Mouse (Mus musculus): ENCODE data around the gene Lsm4. TPM values are rescaled to one million over a fixed set of nuclear protein-coding genes. Genes with fewer than 3 reads are reported as not detected.

The Lsm4 gene
- total RNA-seq, 2 experiments from 2014 or later: 85.2 to 93.7 TPM

DNA sequence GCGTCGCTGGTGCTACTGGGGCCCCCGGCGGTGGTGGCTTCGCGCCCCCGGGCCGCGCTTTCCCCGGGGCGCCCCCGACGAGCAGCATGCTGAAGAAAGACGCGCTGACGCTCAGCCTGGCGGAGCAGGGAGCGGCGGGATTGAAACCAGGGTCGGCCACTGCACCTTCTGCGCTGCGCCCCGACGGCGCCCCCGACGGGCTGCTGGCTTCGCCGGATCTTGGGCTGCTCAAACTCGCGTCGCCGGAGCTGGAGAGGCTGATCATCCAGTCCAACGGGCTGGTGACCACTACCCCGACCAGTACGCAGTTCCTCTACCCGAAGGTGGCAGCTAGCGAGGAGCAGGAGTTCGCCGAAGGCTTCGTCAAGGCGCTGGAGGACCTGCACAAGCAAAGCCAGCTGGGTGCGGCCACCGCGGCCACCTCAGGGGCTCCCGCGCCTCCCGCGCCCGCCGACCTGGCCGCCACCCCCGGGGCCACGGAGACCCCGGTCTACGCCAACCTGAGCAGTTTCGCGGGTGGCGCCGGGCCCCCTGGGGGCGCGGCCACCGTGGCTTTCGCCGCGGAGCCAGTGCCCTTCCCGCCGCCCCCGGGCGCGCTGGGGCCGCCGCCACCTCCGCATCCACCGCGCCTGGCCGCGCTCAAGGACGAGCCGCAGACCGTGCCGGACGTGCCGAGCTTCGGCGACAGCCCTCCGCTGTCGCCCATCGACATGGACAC, 26.2 kb downstream of the Lsm4 start:
- no peak for DNase-seq
- intact Hi-C loops (cut with DNase I): no loop called here

DNA sequence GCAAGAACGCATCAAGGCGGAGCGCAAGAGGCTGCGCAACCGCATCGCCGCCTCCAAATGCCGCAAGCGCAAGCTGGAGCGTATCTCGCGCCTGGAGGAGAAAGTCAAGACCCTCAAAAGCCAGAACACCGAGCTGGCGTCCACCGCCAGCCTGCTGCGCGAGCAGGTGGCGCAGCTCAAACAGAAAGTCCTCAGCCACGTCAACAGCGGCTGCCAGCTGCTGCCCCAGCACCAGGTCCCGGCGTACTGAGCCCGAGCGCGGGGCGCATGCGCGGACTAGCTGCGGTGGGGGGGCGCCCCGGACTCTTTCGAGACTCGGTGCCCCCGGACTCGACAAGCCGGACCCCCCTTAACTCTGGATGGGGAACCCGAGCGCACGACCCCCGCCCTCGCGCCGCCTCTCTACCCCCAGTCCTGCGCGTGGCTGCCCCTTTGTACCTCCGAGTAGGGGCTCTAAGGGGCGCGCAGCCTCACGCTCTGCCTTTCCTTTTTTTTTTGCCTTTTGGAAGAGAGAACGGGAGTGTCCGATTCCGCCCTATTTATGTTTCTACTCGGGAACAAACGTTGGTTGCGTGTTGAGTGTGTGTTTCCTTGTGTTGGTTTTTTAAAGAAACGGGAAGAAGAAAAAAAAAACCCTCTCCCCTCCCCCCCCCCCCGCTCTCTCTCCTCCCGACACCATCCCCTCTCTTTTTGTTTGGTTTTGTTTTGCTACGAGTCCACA, 26.9 kb downstream of the Lsm4 start:
- intact Hi-C loops (cut with DNase I): no loop called here
- DNase-seq: peak; percentile 91

DNA sequence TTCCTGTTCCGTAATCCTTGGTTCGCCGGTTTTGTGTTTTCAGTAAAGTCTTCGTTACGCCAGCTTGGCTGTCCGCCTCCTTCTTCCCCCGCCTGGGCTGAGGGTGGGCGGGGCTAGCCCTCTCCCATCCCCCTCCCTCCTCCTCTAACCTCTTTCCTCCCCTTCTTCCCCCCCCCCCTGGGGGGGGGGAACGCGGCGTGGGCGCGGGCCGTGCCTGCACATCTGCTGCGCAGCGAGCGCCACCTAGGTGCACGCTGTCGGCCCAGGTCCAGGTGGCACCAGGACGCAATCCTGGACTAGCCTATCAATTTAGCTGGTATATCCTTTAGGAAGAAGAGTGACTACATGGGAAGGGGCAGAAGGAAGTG, 27.5 kb downstream of the Lsm4 start:
- DNase-seq: peak; percentile 92
- intact Hi-C loops (cut with DNase I): no loop called here

DNA sequence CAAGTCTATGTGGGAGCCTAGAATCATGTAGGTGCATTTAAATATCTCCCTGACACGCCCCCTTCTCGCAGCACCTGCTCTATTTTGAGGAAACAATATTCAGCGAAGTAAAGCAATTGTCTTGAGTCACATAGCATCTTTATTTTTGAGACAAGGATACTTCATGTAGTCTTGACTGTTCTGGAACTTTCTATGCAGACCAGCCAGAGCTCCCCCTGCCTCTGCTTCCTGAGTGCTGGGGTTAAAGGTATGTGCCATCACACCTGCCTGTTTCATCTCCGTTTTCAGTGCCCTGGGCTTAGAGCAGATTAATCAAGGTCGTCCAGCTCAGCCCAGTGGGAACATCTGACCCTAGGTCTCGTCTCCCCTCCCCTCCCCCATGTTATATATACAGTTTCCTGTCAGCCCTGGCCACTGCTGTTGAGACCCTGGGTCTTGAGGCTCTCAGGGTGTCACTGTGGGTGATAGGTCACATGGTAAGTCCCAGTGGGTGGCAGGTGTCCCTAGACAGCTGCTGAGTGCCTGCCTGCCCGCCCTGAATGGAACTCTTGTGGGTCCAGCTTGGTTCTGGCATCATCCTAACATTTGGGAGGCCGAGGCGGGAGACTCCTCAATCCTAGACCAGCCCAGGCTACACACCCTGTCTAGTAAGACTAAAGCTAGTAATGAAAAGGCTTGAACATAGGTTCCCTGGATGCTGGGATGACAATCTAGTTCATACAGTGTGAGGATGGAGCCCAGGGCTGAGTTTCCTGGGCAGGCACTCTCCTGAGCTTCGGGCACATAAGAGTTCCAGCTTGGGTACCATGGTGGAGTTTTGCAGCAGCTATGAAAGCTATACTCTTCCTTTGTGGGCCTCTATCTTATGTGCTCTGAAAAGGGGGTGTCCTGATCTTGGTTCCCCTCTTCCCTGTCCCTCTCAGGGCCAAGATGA, 28.3 kb downstream of the Lsm4 start:
- intact Hi-C loops (cut with DNase I): no loop called here
- no peak for DNase-seq

DNA sequence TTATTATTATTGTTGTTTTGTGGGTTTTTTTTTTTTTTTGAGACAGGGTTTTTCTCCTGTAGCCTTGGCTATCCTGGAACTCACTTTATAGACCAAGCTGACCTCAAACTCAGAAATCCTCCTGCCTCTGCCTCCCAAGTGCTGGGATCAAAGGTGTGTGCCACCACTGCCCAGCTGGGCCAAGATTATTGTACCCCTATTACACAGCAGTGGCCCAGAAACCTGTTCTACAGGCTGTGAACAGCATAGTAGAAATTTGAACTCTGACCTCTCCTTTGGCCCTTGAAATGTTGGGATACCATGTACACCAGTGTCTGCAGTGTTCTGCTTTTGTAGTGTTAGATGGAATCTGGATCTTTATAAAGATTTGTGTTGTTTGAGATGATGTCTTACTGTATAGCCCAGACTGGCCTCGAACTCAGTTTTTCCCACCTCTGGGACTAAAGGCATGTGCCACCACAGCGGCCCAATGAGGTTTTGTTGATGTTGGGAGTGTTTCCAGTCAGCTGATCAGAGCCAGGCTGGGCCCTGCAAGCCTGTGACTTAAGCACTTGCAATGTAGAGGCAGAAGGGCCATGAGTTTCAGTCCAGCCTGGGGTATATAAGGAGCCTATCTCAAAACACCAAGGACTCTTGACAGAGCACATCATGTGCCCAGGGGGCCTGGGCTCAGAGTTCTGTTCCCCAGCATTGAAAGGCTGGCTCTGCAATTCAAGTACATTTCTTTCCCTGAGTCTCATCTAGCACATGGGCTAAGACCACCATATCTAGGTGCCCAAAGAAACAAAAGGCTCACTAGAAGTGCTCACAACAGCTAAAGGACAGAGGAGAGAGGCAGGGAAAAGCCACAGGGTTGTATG, 29.2 kb downstream of the Lsm4 start:
- intact Hi-C loops (cut with DNase I): no loop called here
- DNase-seq: no peak

DNA sequence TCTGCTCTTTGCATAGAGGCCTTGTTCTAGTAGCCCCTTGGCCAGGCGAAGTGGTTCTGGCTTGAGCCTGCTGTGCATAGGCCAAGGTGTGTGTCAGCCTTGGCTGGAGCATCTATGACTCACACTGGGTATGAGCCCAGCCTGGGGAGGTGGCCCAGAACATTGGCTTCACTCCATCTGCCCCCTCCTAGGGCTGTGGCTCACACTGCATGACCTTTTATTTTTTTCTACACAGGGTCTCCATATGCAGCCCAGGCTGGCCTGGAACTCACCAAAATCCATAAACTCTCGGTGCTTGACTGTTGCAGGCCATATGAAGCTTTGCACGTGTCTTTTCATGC, 29.8 kb downstream of the Lsm4 start:
- peak; percentile 50 for DNase-seq

DNA sequence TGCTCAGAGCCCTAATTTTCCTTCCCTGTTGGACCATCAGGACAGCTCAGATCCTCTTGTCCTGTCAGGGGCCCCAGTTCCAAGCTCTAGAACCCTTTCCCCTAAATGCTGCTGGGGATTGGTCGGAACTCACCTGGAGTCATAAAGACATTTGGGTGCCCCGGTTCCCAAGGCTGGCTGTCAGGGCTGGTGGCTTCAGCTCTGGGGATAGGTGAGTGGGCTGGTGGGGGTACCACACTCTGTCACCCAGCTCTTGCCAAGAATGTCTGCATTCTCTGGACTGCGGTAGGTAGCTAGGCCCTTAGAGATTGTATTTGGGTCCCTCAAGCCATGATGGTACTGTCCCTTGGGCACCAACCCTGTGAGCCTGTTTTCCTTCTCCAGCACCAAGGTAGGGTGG, 30.2 kb downstream of the Lsm4 start, which contains the start of gene Iqcn:
TSS of gene Iqcn (plus strand) at position 171 of the 400 bp plus-strand sequence.
- no peak for DNase-seq
- intact Hi-C loops (cut with DNase I): no loop called here

More for the DNA sequence above, 29.8 kb downstream of the Lsm4 start:
- intact Hi-C loops (cut with DNase I): no loop called here

DNA sequence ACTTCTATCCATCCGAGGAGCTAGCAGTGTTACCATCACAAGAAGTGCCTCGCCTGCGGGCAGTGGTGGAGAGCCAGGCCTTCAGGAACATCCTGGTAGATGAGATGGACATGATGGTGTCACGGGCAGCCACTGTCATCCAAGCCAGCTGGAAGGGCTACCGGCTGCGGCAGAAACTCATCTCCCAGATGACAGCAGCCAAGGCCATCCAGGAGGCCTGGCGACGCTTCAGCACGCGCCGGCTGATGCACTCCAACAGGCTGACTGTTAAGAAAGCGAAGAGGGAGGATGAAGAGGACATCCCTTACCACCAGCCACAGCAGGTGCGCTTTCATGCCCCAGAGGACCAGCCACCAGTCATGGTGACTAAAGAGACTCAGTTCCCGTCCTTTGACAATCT, 35.2 kb downstream of the Lsm4 start:
- no peak for DNase-seq
- intact Hi-C loops (cut with DNase I): no loop called here

DNA sequence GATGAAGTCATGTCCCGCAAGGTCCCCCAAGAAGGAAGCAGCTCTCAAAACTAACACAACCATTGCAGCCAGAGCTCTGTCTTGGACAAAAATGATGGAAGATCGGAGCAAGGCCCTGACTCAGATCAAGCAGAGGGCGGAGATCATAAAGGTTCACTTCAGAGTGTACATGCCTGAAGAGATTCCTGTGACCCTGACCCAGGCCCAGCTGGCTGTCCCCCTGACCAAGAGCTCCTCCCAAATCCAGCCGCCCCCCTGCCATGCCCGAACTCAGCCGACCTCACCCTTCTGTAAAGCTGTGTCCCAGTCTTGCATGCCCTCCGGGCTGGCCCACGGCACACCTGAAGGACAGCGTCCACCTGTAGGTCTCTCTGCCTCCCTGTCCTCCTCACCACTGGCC, 36.7 kb downstream of the Lsm4 start:
- intact Hi-C loops (cut with DNase I): no loop called here
- DNase-seq: no peak

DNA sequence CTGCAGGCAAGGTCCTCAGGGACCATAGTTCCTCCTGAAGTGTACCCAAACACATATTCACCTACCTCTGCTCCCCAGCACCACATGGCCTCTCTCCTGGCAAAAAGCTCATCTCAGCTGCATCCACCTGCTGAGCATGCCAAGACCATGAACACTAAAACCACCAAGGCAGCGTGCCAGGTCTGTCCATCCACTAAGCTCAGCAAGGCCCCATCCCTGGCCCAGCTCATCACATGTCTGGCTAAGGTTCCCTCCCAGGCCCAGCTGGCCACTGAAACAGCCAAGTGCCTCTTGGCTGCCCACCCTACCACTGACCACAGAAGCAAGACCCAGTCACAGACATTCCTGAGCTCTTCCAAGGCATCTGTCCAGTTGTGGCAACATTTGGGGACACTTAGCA, 37.2 kb downstream of the Lsm4 start:
- DNase-seq: peak; percentile 72
- intact Hi-C loops (cut with DNase I): no loop called here

DNA sequence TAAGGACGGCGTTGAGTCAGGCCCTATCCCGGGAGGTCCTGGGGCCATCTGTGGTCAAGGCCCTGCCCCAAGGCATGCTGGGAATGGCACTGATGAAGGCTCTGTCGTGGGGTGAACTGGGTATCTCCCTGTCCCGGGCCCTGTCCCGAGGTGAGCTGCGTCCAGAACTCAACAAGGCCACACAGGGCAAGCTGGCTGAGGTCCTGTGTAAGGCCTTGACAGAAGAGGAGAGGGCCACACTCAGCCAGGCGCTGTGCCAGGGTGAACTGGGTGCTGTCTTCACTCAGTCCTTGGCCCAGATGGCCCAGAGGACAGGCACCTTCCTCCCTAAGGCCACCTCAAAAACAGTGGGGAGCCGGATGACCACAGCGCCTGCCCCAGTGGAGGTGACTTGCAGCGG, 38.0 kb downstream of the Lsm4 start:
- no peak for DNase-seq
- intact Hi-C loops (cut with DNase I): no loop called here

DNA sequence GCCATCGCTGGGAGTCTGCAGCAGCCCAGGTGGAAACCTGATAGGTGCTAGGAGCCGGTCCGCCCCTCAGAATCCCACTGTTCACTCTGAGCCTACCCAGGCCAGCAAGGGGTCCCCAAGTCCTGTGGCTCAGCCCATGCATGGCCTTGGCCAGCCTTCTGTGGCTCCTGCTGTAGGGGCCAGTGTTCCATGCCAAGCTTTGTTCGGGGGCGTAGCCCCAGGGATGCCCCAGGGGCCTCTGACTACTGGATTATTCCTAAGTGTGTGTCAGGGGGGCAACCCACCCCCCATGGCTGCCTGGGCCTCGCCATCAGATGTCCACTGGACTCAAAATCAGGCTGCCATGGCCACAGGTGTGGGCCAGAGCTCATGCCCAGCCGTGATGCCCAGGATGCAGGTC, 40.9 kb downstream of the Lsm4 start:
- DNase-seq: no peak
- intact Hi-C loops (cut with DNase I): no loop called here

DNA sequence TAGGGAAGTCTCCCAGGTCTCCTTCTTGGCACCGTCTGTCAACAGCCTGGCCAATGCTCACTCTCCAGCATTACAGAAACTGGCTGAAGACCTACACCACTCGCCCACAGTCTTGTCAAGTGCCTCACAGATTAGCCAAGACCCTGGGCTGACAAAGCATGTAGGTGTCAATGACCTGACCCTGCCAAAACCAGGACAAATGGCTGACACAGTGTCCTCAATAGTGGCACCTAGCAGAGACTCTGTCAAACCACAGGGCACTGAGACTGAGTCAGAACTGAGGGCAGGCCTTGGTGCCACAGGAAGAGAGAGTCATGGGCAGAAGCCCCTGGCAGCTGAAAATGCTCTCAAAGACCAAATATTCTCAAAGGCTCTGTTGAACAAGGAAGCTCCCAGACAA, 42.0 kb downstream of the Lsm4 start:
- DNase-seq: no peak
- intact Hi-C loops (cut with DNase I): no loop called here

DNA sequence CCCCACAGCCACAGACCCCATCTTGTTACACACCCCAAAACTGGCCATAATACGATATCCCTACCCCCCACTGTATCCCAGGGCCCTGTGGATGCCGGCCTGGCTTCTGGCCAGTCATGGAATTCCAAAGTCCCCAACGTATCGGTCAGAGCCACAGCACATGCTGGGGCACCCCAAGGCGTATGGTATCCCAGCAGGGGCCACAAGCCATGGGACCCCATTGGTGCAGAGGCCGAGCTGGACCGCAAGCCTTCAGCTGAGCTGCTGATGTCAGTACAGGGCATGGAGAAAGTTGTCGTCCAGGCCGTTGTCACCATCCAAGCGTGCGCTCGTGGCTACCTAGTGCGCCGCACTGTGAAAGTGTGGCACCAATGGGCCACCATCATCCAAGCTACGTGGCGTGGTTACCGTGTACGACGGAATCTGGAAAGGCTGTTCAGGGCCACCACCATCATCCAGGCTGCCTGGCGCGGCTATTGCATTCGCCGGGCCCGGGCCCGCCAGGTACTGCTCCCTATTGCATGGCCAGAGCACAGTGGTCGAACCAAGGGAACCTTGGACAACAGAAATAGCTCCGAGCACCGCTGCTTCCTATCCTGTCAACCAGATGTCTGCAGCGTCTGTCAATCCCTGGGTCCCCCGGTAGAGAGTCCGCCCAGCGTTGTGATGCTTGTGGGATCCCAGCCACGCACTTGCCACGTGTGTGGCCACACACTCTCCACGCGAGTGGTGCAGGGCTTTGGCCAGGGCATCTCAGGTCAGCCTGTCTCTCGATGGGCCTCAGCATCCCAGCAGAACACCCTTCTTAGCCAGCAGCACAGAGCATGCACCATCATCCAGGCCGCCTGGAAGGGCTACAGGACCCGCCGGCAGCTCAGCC, 43.7 kb downstream of the Lsm4 start:
- intact Hi-C loops (cut with DNase I): no loop called here
- no peak for DNase-seq

DNA sequence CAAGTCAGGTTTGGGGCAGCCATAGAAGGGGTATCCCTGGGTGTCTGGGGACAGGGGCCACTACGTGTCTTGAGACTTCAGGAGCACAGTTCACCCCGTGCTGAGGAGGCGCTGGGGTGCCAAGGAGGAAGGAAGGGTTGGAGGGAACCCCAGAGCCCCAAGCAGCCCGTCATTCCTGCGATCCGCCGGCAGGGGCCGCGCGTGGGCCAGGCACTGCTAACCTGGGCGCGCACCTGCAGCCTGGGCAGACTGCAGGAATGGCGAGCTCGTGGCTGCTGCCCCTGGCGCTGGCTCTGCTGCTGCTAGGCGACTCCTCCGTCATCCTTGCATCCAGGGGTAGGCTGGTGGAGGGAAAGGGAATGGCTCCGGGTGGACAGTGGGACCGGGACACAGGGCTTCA, 45.2 kb downstream of the Lsm4 start, which contains the start of gene Gm3336:
TSS of gene Gm3336 (plus strand) at position 247 of the 400 bp plus-strand sequence.
- intact Hi-C loops (cut with DNase I): no loop called here
- DNase-seq: peak; percentile 56

DNA sequence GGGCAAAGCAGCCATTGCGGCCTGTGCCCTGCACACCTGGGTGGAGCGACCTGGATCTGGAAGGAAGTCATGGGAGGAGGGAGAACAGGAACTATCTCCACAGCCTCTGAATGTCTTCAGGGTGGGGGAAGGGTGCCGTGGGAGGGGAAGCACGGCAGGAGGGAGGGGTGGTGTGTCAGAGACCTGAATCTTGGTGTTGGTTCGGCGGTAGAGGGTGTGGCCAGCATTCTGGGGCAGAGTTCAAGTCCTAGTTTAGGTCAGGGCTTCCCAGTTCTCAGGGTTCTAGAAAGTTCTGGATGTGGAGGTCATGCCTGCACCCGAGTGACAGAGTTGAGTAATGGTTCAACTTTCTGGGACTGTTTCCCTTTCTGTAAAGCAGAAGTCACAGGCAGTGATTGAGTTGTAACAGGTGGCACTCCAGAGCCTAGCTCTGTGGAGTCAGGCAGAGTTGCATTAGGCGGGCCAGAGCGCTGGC, 46.8 kb downstream of the Lsm4 start:
- DNase-seq: no peak
- intact Hi-C loops (cut with DNase I): loop anchor here (2.0 to 5.0 kb wide), 2 partner anchors 33 to 122 kb away; no protein-coding TSS in a partner anchor

DNA sequence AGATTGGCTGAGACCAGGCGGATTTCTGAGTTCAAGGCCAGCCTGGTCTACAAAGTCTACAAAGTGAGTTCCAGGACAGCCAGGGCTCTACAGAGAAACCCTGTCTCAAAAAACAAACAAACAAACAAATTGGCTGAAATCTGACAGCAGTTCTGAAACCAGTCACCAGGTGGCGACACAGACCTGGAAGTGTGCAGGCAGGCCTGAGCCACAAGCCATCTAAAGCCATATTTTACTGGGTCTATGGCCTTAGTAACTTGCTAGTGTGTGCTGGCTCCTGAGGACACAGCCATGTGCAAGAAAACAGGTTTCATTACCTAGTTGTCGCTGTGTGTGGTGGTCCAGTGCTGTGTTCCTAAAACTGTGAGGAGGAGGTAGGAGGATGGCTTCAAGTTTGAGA, 47.7 kb downstream of the Lsm4 start:
- peak; percentile 74 for DNase-seq
- intact Hi-C loops (cut with DNase I): loop anchor here (2.0 to 5.0 kb wide), 2 partner anchors 32 to 122 kb away; no protein-coding TSS in a partner anchor

DNA sequence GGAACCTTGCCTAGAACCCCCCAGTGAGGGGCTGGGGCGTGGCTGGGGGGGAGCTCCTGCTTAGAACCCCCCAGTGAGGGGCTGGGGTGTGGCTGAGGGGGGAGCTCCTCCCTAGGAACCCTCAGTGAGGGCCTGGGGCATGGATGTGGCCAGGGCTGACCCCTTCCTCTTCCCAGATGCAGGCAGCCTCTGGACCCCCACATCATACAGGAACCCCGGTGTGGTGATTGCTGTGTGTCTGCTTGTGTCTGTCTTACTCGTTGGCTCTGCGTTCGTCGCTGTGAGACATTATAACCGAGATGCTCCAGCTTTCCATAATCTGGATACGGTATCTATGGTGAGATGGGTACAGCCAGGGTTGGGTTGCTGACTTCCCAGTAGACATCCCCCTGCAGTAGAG, 48.6 kb downstream of the Lsm4 start:
- intact Hi-C loops (cut with DNase I): loop anchor here (2.0 to 5.0 kb wide), 2 partner anchors 31 to 121 kb away; no protein-coding TSS in a partner anchor
- no peak for DNase-seq
